Mouse (Mus musculus): ENCODE data around the gene Ncoa5.

- TF ChIP-seq EP300 (IDR thresholded peaks at IDR 0.05; ENCODE audit: low read depth) (no peak), CTCF (IDR thresholded peaks at IDR 0.05; ENCODE audit: low read depth) (no peak)
These were observed 38.7 kb downstream of the Ncoa5 start for GRCm38 (mm10) chr2:164995976-164996375.
